Mouse (Mus musculus): ENCODE results near the gene Mansc4.

Gene Mansc4

DNA sequence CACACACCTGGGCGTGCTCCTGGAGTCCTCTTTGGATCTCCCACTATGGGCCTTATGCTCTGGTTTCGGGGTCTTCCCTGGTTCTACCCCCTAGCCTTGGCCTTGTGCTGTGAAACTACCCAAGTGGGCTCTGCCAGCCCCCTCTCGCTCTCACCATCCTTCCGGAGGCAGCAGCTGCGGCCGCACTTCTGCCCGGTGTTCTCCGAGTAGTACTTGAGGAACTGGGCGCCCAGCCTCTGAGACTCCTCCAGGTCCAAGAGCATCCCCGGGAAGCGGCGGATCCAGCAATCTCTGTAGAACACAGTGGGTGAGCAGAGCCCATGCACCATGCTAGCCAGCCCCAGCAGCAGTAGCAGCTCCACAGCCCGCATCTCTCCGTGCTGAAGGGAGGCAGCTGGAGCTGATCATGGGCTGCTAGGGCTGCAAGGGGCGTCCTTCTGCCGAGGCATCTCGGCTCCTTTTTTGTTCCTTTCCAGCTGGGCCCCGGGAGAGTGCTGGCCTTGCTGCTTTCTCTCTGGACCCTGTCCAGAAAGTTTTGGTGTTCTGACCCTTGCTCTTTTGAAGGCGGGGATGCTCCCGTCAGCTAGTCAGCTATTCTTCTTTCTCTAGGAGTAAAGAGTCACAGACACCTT is at the start of gene Mansc4:
Mansc4 (minus strand) TSS at position 439 of the 632 bp plus-strand sequence.
- DNase-seq (ENCODE audit: low spot score) = peak; percentile 33

DNA sequence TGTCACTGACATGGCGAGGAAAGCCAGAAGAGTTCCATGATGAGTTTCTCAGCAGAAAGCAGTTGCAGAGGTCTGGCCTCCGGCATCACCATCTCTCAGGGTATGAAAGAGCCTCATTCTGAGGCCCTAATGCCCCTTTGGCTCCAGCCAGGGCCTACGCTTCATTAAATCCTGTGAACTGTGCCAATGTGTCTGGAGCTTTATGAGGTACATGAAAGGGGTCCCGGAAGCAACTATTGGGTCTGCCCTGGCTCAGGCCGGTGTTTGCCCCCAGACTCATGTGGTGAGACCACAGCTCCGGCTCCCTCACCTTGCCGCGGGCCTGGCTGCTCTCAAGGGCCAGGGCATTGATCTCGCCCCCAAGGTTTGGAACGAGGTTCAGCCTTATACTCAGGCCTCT is 40.4 kb upstream of the Mansc4 start:
- DNase-seq (ENCODE audit: low spot score) = no peak

DNA sequence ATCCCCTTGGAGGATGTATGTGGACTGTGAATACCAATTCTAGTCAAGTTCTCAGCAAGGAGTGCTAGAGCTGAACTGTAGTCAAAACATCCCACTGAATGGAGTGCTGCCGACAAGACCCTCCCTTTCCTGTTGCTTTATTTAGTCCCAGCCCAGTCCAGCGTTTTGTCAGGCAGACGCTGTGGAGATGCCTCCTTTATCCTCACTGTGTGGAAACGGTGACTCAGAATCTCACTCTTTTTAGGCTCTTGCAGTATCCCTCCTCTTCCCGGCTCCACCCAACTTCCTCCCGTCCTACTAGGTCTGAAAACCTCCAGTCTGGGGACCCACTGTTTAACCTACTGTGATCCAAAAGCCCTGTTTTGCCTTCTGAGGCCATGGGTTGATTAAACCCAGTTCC is 34.5 kb upstream of the Mansc4 start:
- DNase-seq (ENCODE audit: low spot score) = no peak

DNA sequence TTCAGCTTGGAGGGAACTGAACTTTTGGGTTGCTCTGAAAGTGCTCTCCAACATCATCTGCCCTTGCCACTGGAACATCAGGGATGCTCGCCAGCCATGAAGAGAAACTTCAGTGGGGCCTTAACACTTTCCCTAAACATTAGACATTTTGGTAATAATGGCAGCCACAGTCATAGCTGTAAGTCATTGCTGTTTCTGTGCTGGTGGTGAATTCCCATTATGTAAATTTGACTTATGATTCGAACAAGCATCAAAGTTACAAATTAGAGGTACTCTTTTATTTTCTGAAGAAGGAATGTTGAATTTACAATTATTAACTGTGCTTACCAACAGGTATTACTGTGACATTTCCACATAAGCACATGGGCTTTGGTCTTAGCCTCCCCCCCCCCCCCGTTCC is 31.4 kb upstream of the Mansc4 start:
- DNase-seq (ENCODE audit: low spot score) = no peak

DNA sequence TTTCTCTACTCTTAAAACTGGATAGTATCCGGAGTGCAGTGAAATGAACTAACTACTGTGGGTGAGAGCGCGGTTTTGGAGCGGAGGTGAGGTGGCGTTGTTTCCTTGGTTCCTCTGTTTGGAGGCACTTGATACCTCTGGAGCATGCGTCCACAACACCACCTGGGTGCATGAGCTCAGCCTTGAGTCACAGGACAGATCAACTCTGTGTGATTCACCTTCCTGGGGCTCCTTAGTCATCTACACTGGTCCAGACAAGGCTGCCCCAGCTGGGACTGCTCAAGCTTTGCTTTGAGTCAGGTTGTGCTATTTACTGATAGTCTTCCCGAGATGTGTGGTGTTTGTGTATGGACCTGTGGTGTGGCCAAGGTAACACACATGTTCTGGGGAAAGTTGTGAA is 30.9 kb upstream of the Mansc4 start:
- no peak for DNase-seq (ENCODE audit: low spot score)

DNA sequence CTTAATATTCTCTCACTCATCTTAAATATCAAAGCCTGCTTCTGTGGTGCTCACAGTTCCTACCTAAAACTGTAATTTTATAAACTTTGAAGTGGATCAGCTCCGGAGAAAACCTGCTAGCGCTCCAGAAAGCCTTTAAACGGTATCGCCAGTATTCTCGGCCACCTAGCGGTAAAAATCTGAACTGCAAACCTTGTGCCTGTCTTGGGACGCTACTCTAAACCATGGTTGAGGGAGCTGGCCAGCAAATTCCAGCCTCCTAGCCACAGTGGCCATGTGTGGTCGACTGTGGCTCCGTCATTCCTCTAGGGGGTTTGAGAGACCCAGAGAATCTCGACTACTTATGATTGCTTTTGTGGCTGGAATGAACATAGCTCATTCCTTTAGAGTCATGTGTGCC is 29.7 kb upstream of the Mansc4 start:
- peak; percentile 81 for DNase-seq (ENCODE audit: low spot score)

DNA sequence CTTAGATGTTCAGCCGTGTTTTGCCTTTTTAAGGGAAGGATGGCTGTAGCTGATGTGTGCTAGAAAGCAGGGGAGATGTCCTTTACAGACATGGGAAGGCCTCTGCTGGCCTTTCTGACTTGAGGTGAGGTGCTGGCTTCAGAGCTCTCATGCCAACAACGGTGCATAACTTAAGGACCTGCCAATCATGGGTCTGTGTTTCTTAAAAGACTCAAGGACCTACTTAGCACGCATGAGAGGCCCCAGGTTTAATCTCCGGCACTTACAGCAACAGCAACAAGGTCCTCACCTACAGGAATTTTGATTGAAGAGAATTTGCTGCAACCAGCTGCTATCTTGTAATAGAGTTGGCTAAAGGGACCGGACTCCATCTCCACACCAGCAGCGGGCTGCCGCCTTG is 22.5 kb upstream of the Mansc4 start:
- DNase-seq (ENCODE audit: low spot score) = peak; percentile 72

DNA sequence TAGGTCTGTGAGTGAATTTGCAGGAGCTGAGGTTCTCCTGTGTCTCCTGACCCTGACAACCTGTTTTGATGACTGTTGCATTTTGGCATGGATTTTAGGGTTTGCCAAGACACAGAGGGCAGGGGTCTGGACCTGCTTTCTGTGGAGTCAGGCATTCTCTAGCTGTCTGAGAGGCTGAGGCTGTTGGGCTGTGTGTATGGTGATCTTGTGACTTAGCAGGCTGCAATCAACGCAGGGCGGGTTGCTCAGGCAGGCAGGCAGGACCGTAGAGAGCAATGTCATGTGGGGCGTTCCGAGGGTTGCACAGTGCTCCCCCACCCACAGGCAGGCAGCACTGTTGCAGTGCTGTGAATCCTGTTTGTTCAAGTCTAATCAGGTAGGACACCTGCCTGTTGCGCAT is 19.9 kb upstream of the Mansc4 start:
- no peak for DNase-seq (ENCODE audit: low spot score)

DNA sequence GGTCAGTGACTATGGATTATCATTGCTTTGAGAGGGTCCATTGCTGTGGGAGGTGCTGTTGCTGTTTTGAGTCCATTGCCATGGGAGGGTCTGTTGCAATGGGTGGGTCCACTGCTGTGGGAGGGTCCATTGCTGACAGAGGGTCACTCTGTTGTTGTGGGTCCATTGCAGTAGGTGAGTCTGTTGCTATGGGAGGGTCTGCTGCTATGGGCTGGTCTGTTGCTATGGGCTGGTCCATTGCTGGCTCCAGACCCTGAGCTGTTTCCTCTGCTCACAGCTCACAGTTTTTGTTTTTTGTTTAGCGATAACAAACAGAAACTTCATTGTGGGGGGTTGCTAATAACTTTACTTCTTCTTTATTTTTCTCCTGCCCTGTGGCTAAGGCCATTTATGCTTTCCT is 18.7 kb upstream of the Mansc4 start:
- no peak for DNase-seq (ENCODE audit: low spot score)

DNA sequence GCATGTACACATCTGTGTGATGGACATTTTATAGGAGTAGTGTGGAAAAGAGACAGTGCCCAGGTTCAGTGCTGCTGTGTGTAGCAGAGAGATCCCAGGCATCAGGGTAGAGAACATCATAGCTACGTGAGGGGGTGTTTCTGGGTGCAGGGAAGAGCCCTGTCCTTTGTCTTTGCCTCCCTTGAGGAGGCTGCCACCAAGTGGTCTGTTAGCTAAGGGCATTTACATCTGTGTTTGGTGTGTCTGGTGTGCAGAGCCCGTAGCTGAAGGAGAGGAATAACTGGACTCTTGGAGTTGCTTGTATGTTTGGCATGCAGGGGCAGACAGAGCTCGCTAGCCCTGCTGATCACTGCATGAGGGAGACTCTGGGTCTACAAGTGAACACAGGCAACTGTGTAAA is 15.5 kb upstream of the Mansc4 start:
- no peak for DNase-seq (ENCODE audit: low spot score)

DNA sequence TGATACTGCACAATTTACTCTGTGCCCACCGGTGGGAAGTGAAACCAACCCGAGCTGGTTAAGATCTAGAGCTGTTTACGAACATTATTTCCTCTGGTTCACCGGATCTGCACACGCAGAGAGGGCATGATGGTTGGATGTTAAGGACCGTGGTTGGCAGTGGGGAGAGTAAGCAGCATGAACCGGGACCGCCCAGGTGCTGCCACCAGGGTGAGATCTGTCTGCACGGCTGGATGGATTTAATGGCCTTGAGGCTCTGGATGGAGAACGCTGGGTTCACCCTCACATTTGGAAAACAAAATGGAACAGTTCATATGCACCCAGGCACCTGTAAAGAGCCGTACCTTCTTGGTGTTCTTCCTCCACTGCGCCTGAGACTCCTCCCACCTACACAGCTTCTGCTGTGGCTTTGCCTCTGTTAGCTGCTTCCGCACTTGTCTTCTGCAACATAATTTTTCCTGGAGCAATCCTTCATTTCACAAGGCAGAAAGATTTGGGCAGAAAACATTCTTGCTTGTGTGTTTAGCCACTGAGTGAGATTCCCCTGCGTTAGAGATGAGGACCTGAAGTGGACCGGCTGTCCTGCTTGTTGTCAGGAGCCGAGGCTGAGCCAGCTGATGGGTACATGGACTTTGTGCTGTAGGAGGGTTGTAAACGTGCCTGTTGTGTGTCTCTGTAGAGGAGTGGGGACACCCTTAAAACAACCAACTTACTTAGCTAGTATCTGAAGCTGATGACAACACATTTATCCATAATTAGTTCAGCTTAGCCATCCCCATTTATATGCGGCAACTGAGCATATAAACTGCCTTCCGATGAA is 12.8 kb upstream of the Mansc4 start:
- DNase-seq (ENCODE audit: low spot score) = peak; percentile 34

DNA sequence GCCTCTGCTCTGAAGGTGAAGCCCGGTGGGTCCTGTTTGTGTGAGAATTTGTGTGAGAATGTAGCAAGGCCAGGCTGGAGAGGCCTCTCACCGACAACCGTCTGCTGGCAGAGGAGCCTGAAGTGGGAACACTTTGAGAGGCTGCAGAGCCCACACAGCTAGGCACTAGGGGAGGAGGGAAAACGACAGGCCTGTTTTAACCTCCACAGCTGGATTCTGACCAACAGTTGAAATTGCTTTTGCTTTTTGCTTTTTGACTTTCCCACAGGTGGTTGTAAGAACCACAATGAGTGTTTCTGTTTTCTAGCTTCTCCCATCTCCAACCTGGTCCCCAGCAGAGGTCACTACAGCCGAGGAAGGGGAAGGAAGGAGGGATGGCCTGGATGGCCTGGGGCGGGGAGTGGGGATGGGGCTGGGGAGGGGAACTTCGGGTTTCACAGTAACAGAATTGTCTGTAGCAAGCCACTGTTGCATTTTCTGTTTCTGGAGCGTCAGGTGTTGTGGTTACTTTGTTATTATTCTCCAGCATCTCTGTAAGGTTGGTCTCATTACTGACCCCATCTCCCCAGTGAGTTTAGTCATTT is 10.6 kb upstream of the Mansc4 start:
- DNase-seq (ENCODE audit: low spot score) = no peak

DNA sequence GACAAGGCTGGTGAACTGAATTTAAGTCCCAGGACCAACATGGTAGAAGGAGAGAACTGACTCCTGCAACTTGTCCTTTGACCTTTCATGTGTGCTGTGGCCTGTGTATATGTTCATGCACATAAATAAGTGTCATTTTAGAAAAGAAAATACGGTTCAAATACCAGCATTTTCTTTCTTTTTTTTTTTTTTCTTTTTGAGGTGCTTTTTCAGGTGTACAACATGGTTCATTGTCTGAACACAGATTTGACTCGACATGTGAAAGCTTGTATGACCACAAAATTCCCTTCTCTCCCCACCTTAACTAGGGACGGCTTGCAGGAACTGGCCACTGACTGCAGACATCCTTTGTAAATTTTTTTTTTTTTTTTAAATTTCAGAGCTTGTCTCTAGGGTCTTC is 10.1 kb upstream of the Mansc4 start:
- no peak for DNase-seq (ENCODE audit: low spot score)

DNA sequence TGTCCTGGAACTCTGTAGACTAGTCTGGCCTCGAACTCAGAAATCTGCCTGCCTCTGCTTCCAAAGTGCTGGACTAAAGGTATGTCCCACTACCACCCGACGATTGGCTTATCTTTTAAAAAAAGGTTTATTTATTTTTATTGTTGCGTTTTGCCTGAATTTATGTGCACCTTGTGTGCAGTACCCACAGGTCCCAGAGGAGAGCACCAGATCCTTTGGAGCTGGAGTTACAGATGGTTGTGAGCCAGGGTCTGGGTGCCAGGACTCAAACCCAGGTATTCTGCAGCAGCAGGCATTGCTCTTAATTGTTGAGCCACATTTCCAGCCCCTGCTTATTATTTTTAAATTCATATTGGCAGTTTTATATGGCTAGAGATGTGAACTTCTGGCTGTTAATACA is 9.3 kb upstream of the Mansc4 start:
- no peak for DNase-seq (ENCODE audit: low spot score)

DNA sequence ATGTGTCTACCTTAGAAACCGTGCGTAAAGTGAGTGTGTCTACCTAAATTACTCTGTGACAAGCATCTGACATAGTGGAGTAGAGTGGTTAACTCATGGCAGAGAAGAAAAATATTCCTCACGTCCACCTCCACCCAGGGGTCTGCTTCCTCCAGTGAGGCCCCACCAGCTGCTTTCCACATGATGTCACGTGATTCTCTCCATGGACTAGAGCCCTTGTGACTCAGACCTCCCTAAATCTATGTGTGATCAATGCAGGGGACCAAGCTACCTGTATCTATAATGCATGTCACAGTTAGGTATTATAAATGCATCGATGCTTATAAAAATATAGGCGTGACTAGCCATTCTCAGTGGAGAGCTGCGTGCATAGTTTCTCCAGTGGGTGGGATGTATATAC is 7.9 kb upstream of the Mansc4 start:
- no peak for DNase-seq (ENCODE audit: low spot score)

DNA sequence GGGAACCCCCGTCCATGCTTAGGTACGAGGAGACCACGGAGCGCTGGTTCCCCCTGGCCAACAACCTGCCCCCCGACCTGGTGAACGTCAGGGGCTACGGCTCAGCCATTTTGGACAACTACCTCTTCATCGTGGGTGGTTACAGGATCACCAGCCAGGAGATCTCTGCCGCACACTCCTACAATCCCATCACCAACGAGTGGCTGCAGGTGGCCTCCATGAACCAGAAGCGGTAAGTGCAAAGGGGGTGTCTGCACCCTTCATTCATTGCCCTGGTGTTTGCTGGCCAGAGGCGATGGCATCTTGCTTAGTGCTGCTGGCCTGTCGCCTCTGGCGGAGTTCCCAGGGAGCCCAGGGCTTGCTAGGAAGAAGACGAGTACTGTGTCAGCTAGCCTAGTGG is 5.3 kb upstream of the Mansc4 start:
- no peak for DNase-seq (ENCODE audit: low spot score)

DNA sequence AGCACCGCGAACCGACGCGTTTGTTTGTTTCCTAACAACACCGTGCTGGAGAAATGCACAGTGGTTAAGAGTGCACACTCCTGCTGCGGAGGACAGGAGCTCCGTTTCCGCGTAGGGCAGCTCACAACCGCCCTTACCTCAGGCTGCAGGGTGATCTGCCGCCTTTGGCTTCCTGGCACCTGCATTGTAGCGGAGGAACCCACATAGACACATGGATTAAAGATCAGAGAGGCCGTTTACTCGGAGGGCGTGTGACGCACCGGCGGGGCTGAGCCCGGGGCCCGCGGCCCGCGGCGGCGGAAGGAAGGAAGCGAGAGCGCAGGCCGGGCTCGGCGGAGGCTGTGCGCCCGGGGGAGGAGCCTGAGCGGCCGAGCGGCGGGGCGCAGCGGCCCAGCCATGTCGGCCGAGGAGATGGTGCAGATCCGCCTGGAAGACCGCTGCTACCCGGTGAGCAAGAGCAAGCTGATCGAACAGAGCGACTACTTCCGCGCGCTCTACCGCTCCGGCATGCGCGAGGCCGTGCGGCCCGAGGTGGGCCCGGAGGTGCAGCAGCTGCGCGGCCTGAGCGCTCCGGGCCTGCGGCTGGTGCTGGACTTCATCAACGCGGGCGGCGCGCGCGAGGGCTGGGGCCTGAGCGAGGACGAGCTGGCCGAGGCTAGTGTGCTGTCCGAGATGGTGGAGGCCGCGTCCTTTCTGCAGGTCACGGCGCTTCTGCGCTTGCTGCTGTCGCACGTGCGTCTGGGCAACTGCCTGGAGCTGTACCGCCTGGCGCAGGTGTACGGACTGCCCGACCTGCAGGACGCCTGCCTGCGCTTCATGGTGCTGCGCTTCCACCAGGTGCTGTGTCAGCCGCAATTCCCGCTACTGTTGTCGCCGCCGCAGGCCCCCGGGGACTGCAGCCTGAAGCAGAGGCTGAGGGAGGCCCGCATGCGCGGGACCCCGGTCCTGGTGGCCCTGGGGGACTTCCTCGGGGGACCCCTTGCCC is 4.6 kb upstream of the Mansc4 start, which contains the start of gene Klhl42:
Klhl42 (plus strand) TSS at position 244 of the 985 bp plus-strand sequence.
- DNase-seq (ENCODE audit: low spot score) = peak; percentile 75

DNA sequence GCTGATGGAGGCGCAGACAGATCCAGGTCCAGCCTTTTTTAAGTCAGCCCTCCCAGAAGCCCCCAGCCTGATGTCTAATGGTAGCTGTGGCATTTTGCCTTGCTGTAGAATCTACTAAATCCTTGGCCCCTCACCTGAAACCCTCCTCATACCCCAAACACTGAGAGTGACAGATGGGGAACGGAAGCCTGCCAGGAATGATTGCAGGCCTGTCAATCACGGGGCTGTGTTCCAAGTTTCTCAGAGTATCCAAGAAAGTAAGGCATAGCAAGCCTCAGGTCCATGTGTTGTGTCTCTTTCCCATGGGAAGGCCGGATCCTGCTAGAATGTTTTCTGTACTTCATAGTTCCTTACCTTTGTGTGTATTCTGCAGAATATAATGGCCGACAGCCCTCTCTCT is 3.4 kb upstream of the Mansc4 start:
- no peak for DNase-seq (ENCODE audit: low spot score)

DNA sequence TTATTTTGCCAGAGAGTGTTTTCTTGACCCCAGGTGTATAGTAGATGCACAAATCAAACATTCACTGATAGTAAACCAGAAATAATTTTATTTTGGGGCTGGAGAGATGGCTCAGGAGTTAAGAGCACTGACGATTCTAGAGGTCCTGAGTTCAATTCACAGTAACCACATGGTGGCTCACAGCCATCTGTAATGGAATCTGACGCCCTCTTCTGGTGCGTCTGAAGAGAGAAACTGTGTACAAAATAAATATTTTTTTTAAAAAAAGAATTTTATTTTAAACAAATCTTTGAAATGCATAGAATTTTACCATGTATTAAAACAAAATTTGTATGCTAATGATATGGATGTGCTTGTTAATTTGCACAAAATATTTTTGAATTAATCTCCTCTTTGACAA is 1.7 kb upstream of the Mansc4 start:
- DNase-seq (ENCODE audit: low spot score) = no peak

DNA sequence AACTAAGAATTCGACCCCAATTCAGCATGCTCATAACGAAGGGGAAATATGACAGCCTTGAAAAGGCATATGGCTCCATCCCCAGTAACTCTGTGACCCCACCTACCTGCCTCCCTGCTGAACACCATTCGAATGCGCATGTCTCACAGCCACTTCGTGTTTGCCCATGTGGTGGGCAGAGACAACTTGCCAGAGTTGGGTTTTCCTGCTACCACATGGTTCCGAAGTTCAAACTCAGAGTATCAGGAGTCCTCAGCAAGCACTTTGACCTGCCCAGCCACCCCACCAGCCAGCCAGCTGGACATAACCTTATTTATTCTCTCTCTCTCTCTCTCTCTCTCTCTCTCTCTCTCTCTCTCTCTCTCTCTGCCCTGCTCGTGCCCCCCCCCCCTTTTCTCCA is 904 bp upstream of the Mansc4 start:
- DNase-seq (ENCODE audit: low spot score) = no peak

DNA sequence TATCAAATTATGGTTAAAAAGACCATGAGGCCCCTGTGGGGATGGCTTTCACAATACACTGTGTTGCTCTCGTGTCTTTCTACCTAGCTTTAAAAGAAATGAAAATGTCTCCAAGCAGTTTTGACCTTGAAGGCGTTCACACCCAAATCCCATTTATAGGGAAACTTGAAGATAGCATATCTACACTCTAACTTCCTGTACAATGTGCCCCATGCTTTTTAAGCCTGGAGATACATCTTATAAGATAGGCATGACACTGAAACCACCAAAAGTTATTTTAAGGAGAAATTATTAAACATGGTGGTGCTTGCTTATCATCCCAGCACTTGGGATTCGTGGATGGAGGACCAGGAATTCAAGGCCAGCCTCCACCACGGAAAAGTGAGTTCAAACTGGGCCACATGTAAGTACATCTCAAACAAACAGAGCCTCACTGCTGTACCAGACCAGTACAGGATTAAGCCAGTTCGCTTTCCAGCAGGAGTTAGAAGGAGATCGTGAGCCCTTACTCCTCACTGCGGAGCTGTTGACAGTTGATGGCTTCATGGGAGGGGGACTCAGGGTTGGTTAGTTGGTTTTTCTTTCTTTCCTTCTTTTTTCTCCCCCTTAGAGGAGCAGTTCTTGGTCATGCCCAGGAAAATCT is 1.3 kb downstream of the Mansc4 start:
- no peak for DNase-seq (ENCODE audit: low spot score)

DNA sequence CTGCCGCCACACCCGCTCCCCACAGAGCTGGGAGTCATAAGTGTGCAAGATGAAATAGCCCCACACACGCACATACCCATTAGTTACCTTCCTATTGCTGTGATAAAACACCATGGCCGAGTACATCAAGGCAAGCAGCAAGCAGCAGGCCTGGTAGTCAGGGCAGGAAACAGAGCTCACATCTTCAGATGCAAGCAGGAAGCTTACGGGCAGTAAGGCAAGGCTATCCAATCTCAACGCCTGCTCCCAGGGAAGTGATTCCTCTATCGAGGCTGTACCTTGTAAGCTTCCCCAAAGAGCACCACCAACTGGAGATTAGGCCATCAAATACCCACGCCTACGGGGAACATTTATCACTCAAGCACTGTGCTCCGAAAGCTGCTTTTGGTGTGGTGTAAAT is 6.9 kb downstream of the Mansc4 start:
- no peak for DNase-seq (ENCODE audit: low spot score)

Measured in lung, postnatal 25 days (tissue).